Mouse (Mus musculus) MEL (cell line): ENCODE results near the gene Krtap4-2. TPM values are rescaled to one million over a fixed set of nuclear protein-coding genes. Genes with fewer than 3 reads are reported as not detected.

Experiments used
- DNase-seq: peaks from one replicate; pipeline ENCODE4 v3.0.0; 2011; ENCODE audit warnings: low read depth, low spot score
- H3K27ac ChIP-seq: 2 replicates; pipeline ENCODE4 v1.5.1; 2012; ENCODE audit warnings: low read depth, mild to moderate bottlenecking, control low read depth, low read length, moderate library complexity; ENCODE audit not compliant: control insufficient read depth
- H3K27me3 ChIP-seq, 2 experiments: fragments of 150-350 bp in 1 of 2; sonication (generic) in 1 of 2; 2 replicates each; pipeline ENCODE4 v1.6.1; 2012; ENCODE audit warnings: low read length in 2 of 2, mild to moderate bottlenecking in 2 of 2, improper control_type of control experiment in 1 of 2, moderate library complexity in 1 of 2; ENCODE audit not compliant: insufficient read depth in 2 of 2, control insufficient read depth in 1 of 2
- H3K36me3 ChIP-seq, 2 experiments: 2 replicates each; pipeline ENCODE4 v1.6.1; 2012 to 2014; ENCODE audit warnings: low read length in 2 of 2, improper control_type of control experiment in 1 of 2, inconsistent platforms in 1 of 2, mild to moderate bottlenecking in 1 of 2; ENCODE audit not compliant: insufficient read depth in 2 of 2, control insufficient read depth in 1 of 2
- H3K4me1 ChIP-seq, 2 experiments: fragments of 150-350 bp in 1 of 2; sonication (generic) in 1 of 2; 2 replicates each; pipeline ENCODE4 v1.6.1; 2012; ENCODE audit warnings: low read length in 2 of 2, improper control_type of control experiment in 1 of 2, mild to moderate bottlenecking in 1 of 2; ENCODE audit not compliant: insufficient read depth in 2 of 2, control insufficient read depth in 1 of 2
- H3K4me3 ChIP-seq, 2 experiments: fragments of 150-350 bp in 1 of 2; sonication (generic) in 1 of 2; 2 replicates each; pipeline ENCODE4 v1.5.1; 2012; ENCODE audit warnings: low read depth in 2 of 2, low read length in 2 of 2, mild to moderate bottlenecking in 2 of 2, moderate library complexity in 2 of 2, control low read depth in 1 of 2, improper control_type of control experiment in 1 of 2; ENCODE audit not compliant: control insufficient read depth in 1 of 2, insufficient read depth in 1 of 2
- H3K79me2 ChIP-seq: 2 replicates; pipeline ENCODE4 v1.6.1; 2012; ENCODE audit warnings: mild to moderate bottlenecking, low read length, moderate library complexity; ENCODE audit not compliant: control insufficient read depth, poor library complexity, insufficient read depth
- H3K9ac ChIP-seq: 2 replicates; pipeline ENCODE4 v1.6.1; 2012; ENCODE audit warnings: low read depth, mild to moderate bottlenecking, control low read depth, low read length, moderate library complexity; ENCODE audit not compliant: control insufficient read depth, poor library complexity, severe bottlenecking
- H3K9me3 ChIP-seq: fragments of 150-350 bp; sonication (generic); replicated peaks from 2 replicates; pipeline ENCODE4 v1.6.1; 2012; ENCODE audit warnings: mild to moderate bottlenecking, low read length, improper control_type of control experiment, moderate library complexity; ENCODE audit not compliant: insufficient read depth
- BHLHE40 ChIP-seq: IDR thresholded peaks from 2 replicates; pipeline ENCODE4 v1.6.1; 2012; ENCODE audit warnings: low read depth, mild to moderate bottlenecking, inconsistent platforms, low read length, improper control_type of control experiment, borderline replicate concordance
- ELF1 ChIP-seq: IDR thresholded peaks from 2 replicates; pipeline ENCODE4 v1.6.1; 2014; ENCODE audit warnings: low read depth, mild to moderate bottlenecking, inconsistent platforms, low read length, improper control_type of control experiment, moderate library complexity
- ETS1 ChIP-seq: IDR thresholded peaks from 2 replicates; pipeline ENCODE4 v1.6.1; 2012; ENCODE audit warnings: low read depth, mild to moderate bottlenecking, inconsistent platforms, low read length, improper control_type of control experiment, moderate library complexity
- GABPA ChIP-seq: IDR thresholded peaks from 2 replicates; pipeline ENCODE4 v1.6.1; 2012; ENCODE audit warnings: low read depth, mild to moderate bottlenecking, inconsistent platforms, low read length, improper control_type of control experiment, moderate library complexity
- JUND ChIP-seq: IDR thresholded peaks from 2 replicates; pipeline ENCODE4 v1.6.1; 2011; ENCODE audit warnings: low read depth, mild to moderate bottlenecking, improper control_type of control experiment, low read length
- MAFK ChIP-seq: IDR thresholded peaks from 2 replicates; pipeline ENCODE4 v1.6.1; 2011; ENCODE audit warnings: low read depth, mild to moderate bottlenecking, low read length, improper control_type of control experiment, borderline replicate concordance
- MAX ChIP-seq: IDR thresholded peaks from 2 replicates; pipeline ENCODE4 v1.6.1; 2011; ENCODE audit warnings: low read length, improper control_type of control experiment
- MAZ ChIP-seq: IDR thresholded peaks from 2 replicates; pipeline ENCODE4 v1.6.1; 2012; ENCODE audit warnings: low read depth, mild to moderate bottlenecking, inconsistent platforms, low read length, improper control_type of control experiment
- MEF2A ChIP-seq: IDR thresholded peaks from 2 replicates; pipeline ENCODE4 v1.6.1; 2014; ENCODE audit warnings: low read depth, mild to moderate bottlenecking, inconsistent platforms, low read length, improper control_type of control experiment; ENCODE audit not compliant: poor library complexity, insufficient replicate concordance, severe bottlenecking; ENCODE audit errors: extremely low read depth
- MXI1 ChIP-seq: IDR thresholded peaks from 2 replicates; pipeline ENCODE4 v1.6.1; 2011; ENCODE audit warnings: mild to moderate bottlenecking, low read depth, low read length, improper control_type of control experiment
- NELFE ChIP-seq: IDR thresholded peaks from 2 replicates; pipeline ENCODE4 v1.6.1; 2011; ENCODE audit warnings: low read depth, low read length, improper control_type of control experiment
- POLR2A ChIP-seq, 2 experiments: IDR thresholded peaks; 2 replicates each; pipeline ENCODE4 v1.6.1; 2011 to 2012; ENCODE audit warnings: low read length in 2 of 2, mild to moderate bottlenecking in 2 of 2, control low read depth in 1 of 2, improper control_type of control experiment in 1 of 2, low read depth in 1 of 2, moderate library complexity in 1 of 2; ENCODE audit not compliant: control insufficient read depth in 1 of 2, insufficient read depth in 1 of 2, poor library complexity in 1 of 2
- RCOR1 ChIP-seq: IDR thresholded peaks from 2 replicates; pipeline ENCODE4 v1.6.1; 2012; ENCODE audit warnings: low read depth, mild to moderate bottlenecking, inconsistent platforms, low read length, improper control_type of control experiment
- SMC3 ChIP-seq: IDR thresholded peaks from 2 replicates; pipeline ENCODE4 v1.6.1; 2011; ENCODE audit warnings: low read depth, low read length, improper control_type of control experiment
- UBTF ChIP-seq: IDR thresholded peaks from 2 replicates; pipeline ENCODE4 v1.6.1; 2012; ENCODE audit warnings: low read depth, mild to moderate bottlenecking, inconsistent platforms, low read length, improper control_type of control experiment, moderate library complexity, borderline replicate concordance; ENCODE audit not compliant: insufficient read depth
- USF1 ChIP-seq: IDR thresholded peaks from 2 replicates; pipeline ENCODE4 v1.6.1; 2014; ENCODE audit warnings: low read depth, mild to moderate bottlenecking, inconsistent platforms, low read length, improper control_type of control experiment, moderate library complexity
- USF2 ChIP-seq, 2 experiments: IDR thresholded peaks; 2 replicates each; pipeline ENCODE4 v1.6.1; 2011 to 2012; ENCODE audit warnings: improper control_type of control experiment in 2 of 2, low read length in 2 of 2, borderline replicate concordance in 1 of 2, inconsistent platforms in 1 of 2, low read depth in 1 of 2, mild to moderate bottlenecking in 1 of 2; ENCODE audit not compliant: insufficient read depth in 1 of 2
- polyA plus RNA-seq, 2 experiments: library from polyadenylated mRNA; stranded (reverse) in 1 of 2; unstranded in 1 of 2; fragments of >175 nt in 1 of 2; fragments of >200 nt in 1 of 2; gene quantifications; 2 replicates each; pipeline versions ENCODE4 v1.2.1 to v1.2.4; 2012; ENCODE audit warnings: low replicate concordance in 2 of 2, low read depth in 1 of 2; ENCODE audit not compliant: insufficient read length in 2 of 2, insufficient read depth in 1 of 2, missing spikeins in 1 of 2
- total RNA-seq: library from RNA; depleted of rRNA; stranded (reverse); fragments of 300-350 nt; gene quantifications from 2 replicates; pipeline ENCODE4 v1.2.3, GENCODE M21; 2012

Krtap4-2 gene
- total and polyA plus RNA-seq, 3 experiments = not detected

DNA sequence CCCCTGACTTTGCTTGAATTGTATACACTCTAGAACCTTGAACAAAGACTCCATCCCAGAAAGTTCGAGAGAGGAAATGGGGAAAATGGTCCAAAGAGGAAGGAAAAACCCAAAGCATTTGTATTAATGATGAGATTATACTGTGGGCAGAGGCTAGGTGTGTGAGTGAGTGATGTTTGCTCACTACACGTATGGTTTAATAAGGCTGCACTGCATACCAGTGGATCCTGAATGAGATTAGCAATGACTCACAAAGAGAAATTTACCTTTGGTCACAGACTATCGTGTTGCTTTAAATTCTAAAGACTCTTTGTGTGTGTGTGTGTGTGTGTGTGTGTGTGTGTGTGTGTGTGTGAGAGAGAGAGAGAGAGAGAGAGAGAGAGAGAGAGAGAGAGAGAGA is 4.0 kb downstream of the Krtap4-2 start:
- Histone ChIP-seq H3K27ac (no peak overlapping the region), H3K79me2 (no peaks in the 10 kb centered on the region), H3K36me3 (no peaks in the 10 kb centered on the region)
- TF ChIP-seq USF1 (no peak), RCOR1 (no peak), ETS1 (no peak), POLR2A (IDR thresholded peaks at IDR 0.05; ENCODE audit: control insufficient read depth in 1 of 2, insufficient read depth in 1 of 2, low read depth in 1 of 2, low read length in 2 of 2, poor library complexity in 1 of 2) (no peak), MXI1 (no peak), ELF1 (no peak), UBTF (no peak), MAFK (no peak), SMC3 (no peak), USF2 (IDR thresholded peaks at IDR 0.05; ENCODE audit: borderline replicate concordance in 1 of 2, insufficient read depth in 1 of 2, low read depth in 1 of 2, low read length in 2 of 2) (no peak)
- TF ChIP-seq, all 39 proteins: peak for 0
- no peak overlapping the region for H3K4me3 ChIP-seq
- no peaks in the 10 kb centered on the region for H3K27me3 ChIP-seq
- H3K9ac ChIP-seq = no peak overlapping the region
- H3K4me1 ChIP-seq = no peaks in the 10 kb centered on the region
- no peak for DNase-seq
- no peaks in the 10 kb centered on the region for H3K9me3 ChIP-seq

DNA sequence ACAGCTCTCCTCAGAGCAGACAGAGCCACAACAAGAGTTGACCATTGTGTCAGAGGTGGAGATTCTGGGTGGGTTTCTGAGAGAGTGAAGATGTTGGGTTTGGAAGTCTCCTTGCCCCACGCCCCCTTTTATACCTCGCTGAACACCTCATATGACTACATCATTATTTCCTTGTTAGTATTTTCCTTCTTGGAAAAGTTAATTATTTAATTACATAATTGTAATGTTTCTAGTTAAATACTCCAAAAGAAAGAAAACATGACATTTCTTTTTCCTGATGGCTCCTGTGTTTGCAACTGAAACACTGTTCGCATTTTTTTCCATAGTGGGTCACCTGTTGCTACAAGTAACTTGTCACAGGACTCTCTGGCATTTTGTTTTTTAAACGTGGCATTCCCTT is 6.7 kb downstream of the Krtap4-2 start, which contains the start of gene Krtap4-1:
TSS of gene Krtap4-1 (minus strand) at position 101 of the 400 bp plus-strand sequence.
- 0 out of 4 replicates have a peak, but pooled peaks cover 0 to 1% of the 10 kb centered on the region in 2 experiments for H3K27me3 ChIP-seq
- H3K9me3 ChIP-seq = no peaks in the 10 kb centered on the region
- DNase-seq = no peak
- no peaks in the 10 kb centered on the region for H3K36me3 ChIP-seq
- no peaks in the 10 kb centered on the region for H3K4me1 ChIP-seq
- H3K4me3 ChIP-seq = no peak within 1 kb of the TSS
- H3K27ac ChIP-seq = no peak within 1 kb of the TSS
- no peaks in the 10 kb centered on the region for H3K79me2 ChIP-seq
- TF ChIP-seq MAX (no peak), USF1 (no peak), RCOR1 (no peak), MEF2A (no peak), MAZ (no peak), SMC3 (no peak), GABPA (no peak), BHLHE40 (no peak), JUND (no peak), NELFE (no peak)
- no peak within 1 kb of the TSS for H3K9ac ChIP-seq
